Mouse (Mus musculus) E14TG2a.4 (cell line): ENCODE measurements around the gene Igtp.

ENCODE experiments used
- CTCF ChIP-seq: conservative IDR thresholded peaks from 2 replicates; pipeline ENCODE4 v1.5.1; 2014; ENCODE audit warnings: low read length
- POU5F1 ChIP-seq: IDR thresholded peaks from 2 replicates; pipeline ENCODE4 v1.6.1; 2014; ENCODE audit warnings: low read length, borderline replicate concordance

DNA sequence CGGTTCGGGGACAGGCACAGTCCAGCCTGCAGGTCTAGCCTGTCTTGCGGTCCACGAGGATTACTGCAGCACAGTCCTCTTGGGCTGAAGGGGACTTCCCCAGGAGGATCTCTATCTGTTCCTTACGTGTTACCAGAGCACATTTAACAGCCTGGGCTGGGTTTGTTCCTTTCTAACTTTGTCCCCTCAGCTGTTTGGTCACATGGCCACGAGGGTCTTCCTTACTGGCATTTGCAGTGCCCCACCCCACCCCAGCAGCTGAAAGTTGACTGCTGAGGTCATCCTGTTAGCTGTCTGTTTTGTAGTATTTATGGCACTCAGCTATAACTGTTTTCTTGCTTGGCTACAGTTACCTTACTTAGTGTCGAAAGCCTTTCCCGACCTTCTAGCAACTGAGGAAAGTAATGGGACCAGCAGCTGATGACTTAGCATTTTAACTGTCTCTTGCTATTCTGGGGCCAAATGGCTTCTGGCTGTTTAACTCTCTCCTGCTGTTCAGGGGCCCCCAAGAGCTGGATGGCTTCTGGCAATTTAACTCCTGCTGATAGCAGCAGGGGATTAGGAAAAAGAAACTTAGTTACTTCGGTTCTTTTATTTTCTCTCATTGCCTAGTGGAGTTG, 11.8 kb downstream of the Igtp start:
- TF ChIP-seq CTCF (no peak), POU5F1 (no peak)
